8 mouse cellular contexts compared by ENCODE assay signal in the genomic region with DNA sequence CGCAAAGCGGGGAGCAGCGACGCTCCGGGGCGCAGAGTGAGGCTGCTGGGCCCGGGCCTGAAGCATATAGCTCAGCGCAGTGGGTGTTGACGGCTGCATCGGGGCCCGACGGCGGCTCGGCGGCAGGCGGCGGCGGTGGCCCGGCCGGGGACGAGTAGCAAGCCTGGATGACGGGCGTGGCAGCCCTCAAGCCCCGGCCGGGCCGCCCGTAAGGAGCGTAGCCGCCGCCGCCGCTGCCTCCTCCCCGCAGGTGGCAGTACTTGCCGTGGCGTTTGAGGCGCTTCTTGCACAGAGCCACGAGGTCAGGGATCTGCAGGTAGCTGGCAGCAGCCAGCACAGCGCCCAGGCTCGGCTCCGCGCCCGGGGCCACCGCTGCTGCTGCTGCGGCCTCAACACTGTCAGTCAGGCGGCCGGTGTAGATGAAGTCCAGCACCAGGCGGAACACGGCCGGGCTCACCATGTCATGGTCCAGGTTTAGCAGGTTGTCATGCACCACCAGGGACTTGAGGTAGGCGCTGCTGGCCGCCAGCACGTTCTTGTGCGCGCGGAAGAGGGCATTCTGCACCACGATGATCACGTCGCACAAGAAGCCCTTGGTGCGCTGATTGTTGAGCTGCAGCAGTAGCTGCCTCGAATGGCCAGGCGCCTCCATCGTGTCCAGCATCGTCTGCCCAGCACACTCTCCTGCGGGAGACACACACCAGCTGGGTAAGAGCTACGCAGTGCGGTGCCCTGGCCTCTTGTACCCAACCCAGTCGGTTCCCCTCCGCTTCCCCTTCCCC. TPM values are rescaled to one million over a fixed set of nuclear protein-coding genes. Genes with fewer than 3 reads are reported as not detected.
DNase-seq lines count a peak whose midpoint lies in the region; ATAC-seq and TF ChIP-seq lines count a peak whose summit lies in the region.

No protein-coding gene starts in this region.

- H3K36me3 ChIP-seq in heart, embryonic 16.5 days (ENCODE audit: control insufficient read depth, insufficient read depth): peaks cover 10% of the 10 kb centered on the region; the same call in 1 of the 2 replicates
- peaks cover 2% of the 10 kb centered on the region; the same call in 1 of the 2 replicates for H3K36me3 ChIP-seq in limb, embryonic 11.5 days (ENCODE audit: control insufficient read depth, insufficient read depth, low read length)
- peaks cover 15% of the 10 kb centered on the region for H3K36me3 ChIP-seq in midbrain, postnatal 0 days (ENCODE audit: insufficient read depth, low read length)

- peaks cover 43% of the 10 kb centered on the region for H3K4me1 ChIP-seq in heart, embryonic 16.5 days (ENCODE audit: control insufficient read depth, insufficient read depth, low read length)
- H3K4me1 ChIP-seq in limb, embryonic 11.5 days (ENCODE audit: control insufficient read depth, insufficient read depth, low read length): peaks cover 31% of the 10 kb centered on the region; the same call in 1 of the 2 replicates
- peaks cover 9% of the 10 kb centered on the region; the same call in 1 of the 2 replicates for H3K4me1 ChIP-seq in midbrain, postnatal 0 days (ENCODE audit: insufficient read depth, low read length)

- peaks cover 29% of the 10 kb centered on the region for H3K27me3 ChIP-seq in heart, embryonic 16.5 days (ENCODE audit: control insufficient read depth, insufficient read depth, low read length)
- peaks cover 81% of the 10 kb centered on the region for H3K27me3 ChIP-seq in limb, embryonic 11.5 days (ENCODE audit: control insufficient read depth, insufficient read depth, low read length)
- peaks cover 54% of the 10 kb centered on the region for H3K27me3 ChIP-seq in midbrain, postnatal 0 days (ENCODE audit: insufficient read depth, low read length)

- H3K27ac ChIP-seq in heart, embryonic 16.5 days (ENCODE audit: low read length): peak overlapping the region; percentile 86
- H3K27ac ChIP-seq in limb, embryonic 11.5 days (replicated peaks; ENCODE audit: low read depth, low read length): no peak overlapping the region
- H3K27ac ChIP-seq in midbrain, postnatal 0 days (ENCODE audit: low read depth, low read length): no peak overlapping the region

- peak overlapping the region; percentile 73 for H3K4me3 ChIP-seq in heart, embryonic 16.5 days (ENCODE audit: low read length)
- H3K4me3 ChIP-seq in limb, embryonic 11.5 days (ENCODE audit: low read depth, low read length): peak overlapping the region; percentile 54
- H3K4me3 ChIP-seq in midbrain, postnatal 0 days (ENCODE audit: low read depth, low read length): peak overlapping the region; percentile 38

- no peak for ATAC-seq in heart, embryonic 16.5 days (replicated peaks; ENCODE audit: extremely low read depth, insufficient read depth, low FRiP score)
- no peak for ATAC-seq in limb, embryonic 11.5 days (ENCODE audit: insufficient number of reproducible peaks, low FRiP score, low TSS enrichment, low read depth)
- ATAC-seq in midbrain, postnatal 0 days (ENCODE audit: low FRiP score): no peak

- DNase-seq in lung, adult 18-20 months: peak; percentile 47 to 59
- DNase-seq in lung, postnatal 25 days (ENCODE audit: low spot score): no peak
- DNase-seq in embryo, embryonic 10.5 days (ENCODE audit: low spot score): peak; percentile 45
- peak; percentile 65 for DNase-seq in limb, embryonic 11.5 days (ENCODE audit: low spot score)
- DNase-seq in midbrain, postnatal 0 days (ENCODE audit: low spot score): no peak
- DNase-seq in frontal cortex, adult 2 months (ENCODE audit: extremely low spot score in 1 of 2, low spot score in 1 of 2): no peak
- DNase-seq in right cerebral cortex, adult 18-20 months: no peak

- no peaks in the 10 kb centered on the region for H3K9me3 ChIP-seq in heart, embryonic 16.5 days (replicated peaks; ENCODE audit: control insufficient read depth, low read length)
- H3K9me3 ChIP-seq in limb, embryonic 11.5 days (ENCODE audit: control insufficient read depth, low read length): no peaks in the 10 kb centered on the region
- H3K9me3 ChIP-seq in midbrain, postnatal 0 days (ENCODE audit: low read length): no peaks in the 10 kb centered on the region

- no peak for TF ChIP-seq CTCF in midbrain, postnatal 0 days (IDR thresholded peaks at IDR 0.05)

- peak overlapping the region; percentile 74 for H3K9ac ChIP-seq in heart, embryonic 16.5 days (ENCODE audit: low read length)
- peak overlapping the region; percentile 57 for H3K9ac ChIP-seq in limb, embryonic 11.5 days (ENCODE audit: low read length)
- H3K9ac ChIP-seq in midbrain, postnatal 0 days (replicated peaks; ENCODE audit: low read length, poor library complexity, severe bottlenecking): no peak overlapping the region

- H3K4me2 ChIP-seq in heart, embryonic 16.5 days (ENCODE audit: low read depth, low read length): peak overlapping the region; percentile 95
- H3K4me2 ChIP-seq in limb, embryonic 11.5 days (ENCODE audit: low read depth, severe bottlenecking): peak overlapping the region; percentile 92
- H3K4me2 ChIP-seq in midbrain, postnatal 0 days (ENCODE audit: low read depth, low read length, poor library complexity, severe bottlenecking): peak overlapping the region; percentile 84

- WGBS in heart, embryonic 16.5 days: 3% methylated on average over 68 of the region's 68 CpGs
- 2% methylated on average over 68 of the region's 68 CpGs for WGBS in limb, embryonic 11.5 days
- WGBS in midbrain, postnatal 0 days: 9% methylated on average over 56 of the region's 68 CpGs

RNA-seq across cellular contexts. Expression of a gene that starts 2.3 kb away (rescaled TPM):
- polyA plus RNA-seq in heart, embryonic 16.5 days (2015; fragmentation: Nextera tagmentation; extraction: Ambion mirVana): 7.1 and 9.8 TPM in 2 replicates
- 4.1 and 4.5 TPM in 2 replicates for polyA plus RNA-seq in limb, embryonic 11.5 days (2014; fragmentation: Nextera tagmentation; extraction: Ambion mirVana)
- total RNA-seq in midbrain, postnatal 0 days (2014; rRNA removed): 7.1 and 8.0 TPM in 2 replicates
- 1.4 and 1.5 TPM in 2 replicates for polyA plus RNA-seq in midbrain, postnatal 0 days (2015; fragmentation: Nextera tagmentation; extraction: Ambion mirVana)
- polyA plus RNA-seq in frontal cortex, adult 2 months (2012; rRNA removed): 4.1 and 4.2 TPM in 2 replicates

RNA-seq across cellular contexts. Expression of a gene that starts 11.6 kb away (rescaled TPM):
- polyA plus RNA-seq in heart, embryonic 16.5 days (2015; fragmentation: Nextera tagmentation; extraction: Ambion mirVana): 18.4 and 18.7 TPM in 2 replicates
- polyA plus RNA-seq in limb, embryonic 11.5 days (2014; fragmentation: Nextera tagmentation; extraction: Ambion mirVana): 38.2 and 39.8 TPM in 2 replicates
- total RNA-seq in midbrain, postnatal 0 days (2014; rRNA removed): 14.2 and 26.0 TPM in 2 replicates
- 10.4 and 12.7 TPM in 2 replicates for polyA plus RNA-seq in midbrain, postnatal 0 days (2015; fragmentation: Nextera tagmentation; extraction: Ambion mirVana)
- 17.3 and 18.5 TPM in 2 replicates for polyA plus RNA-seq in frontal cortex, adult 2 months (2012; rRNA removed)

RNA-seq across cellular contexts. Expression of a gene that starts 24.0 kb away (rescaled TPM):
- 19.7 and 21.0 TPM in 2 replicates for polyA plus RNA-seq in heart, embryonic 16.5 days (2015; fragmentation: Nextera tagmentation; extraction: Ambion mirVana)
- polyA plus RNA-seq in limb, embryonic 11.5 days (2014; fragmentation: Nextera tagmentation; extraction: Ambion mirVana): 24.1 and 25.5 TPM in 2 replicates
- total RNA-seq in midbrain, postnatal 0 days (2014; rRNA removed): 17.4 and 19.9 TPM in 2 replicates
- 10.8 and 12.1 TPM in 2 replicates for polyA plus RNA-seq in midbrain, postnatal 0 days (2015; fragmentation: Nextera tagmentation; extraction: Ambion mirVana)
- polyA plus RNA-seq in frontal cortex, adult 2 months (2012; rRNA removed): 21.2 and 22.2 TPM in 2 replicates

RNA-seq across cellular contexts. Expression of a gene that starts 26.5 kb away (rescaled TPM):
- polyA plus RNA-seq in heart, embryonic 16.5 days (2015; fragmentation: Nextera tagmentation; extraction: Ambion mirVana): 12.4 and 13.1 TPM in 2 replicates
- polyA plus RNA-seq in limb, embryonic 11.5 days (2014; fragmentation: Nextera tagmentation; extraction: Ambion mirVana): 0.75 and 0.78 TPM in 2 replicates
- total RNA-seq in midbrain, postnatal 0 days (2014; rRNA removed): 15.4 and 18.5 TPM in 2 replicates
- polyA plus RNA-seq in midbrain, postnatal 0 days (2015; fragmentation: Nextera tagmentation; extraction: Ambion mirVana): 16.2 and 17.5 TPM in 2 replicates
- polyA plus RNA-seq in frontal cortex, adult 2 months (2012; rRNA removed): 25.3 and 28.1 TPM in 2 replicates

Comparison
In these comparisons a context has a peak if more than half of its experiments do, and no peak if none do; other contexts are left out.
1. DNase-seq: peak in lung, adult 18-20 months (2 of 2), embryo, embryonic 10.5 days (single experiment) and limb, embryonic 11.5 days (single experiment); none in lung, postnatal 25 days (single experiment), midbrain, postnatal 0 days (single experiment), frontal cortex, adult 2 months (0 of 2) and right cerebral cortex, adult 18-20 months (single experiment).
2. Peak in every context shown above with its lines, with median percentiles within 50 percentile points of each other: H3K4me2 ChIP-seq and H3K4me3 ChIP-seq.